Mouse (Mus musculus) erythroblast, embryonic 14.5 days (primary cell): Measurements from ENCODE around the gene Shcbp1.
"Not testable (repeated sequence)": the region's sequence is repeated elsewhere in the genome, so short reads cannot be mapped to it uniquely, and the experiment has no call there.

Experiments used
- GATA1 ChIP-seq: IDR thresholded peaks from 2 replicates; pipeline ENCODE4 v1.6.1; 2012; ENCODE audit warnings: low read length, inconsistent platforms, mixed read lengths
- TAL1 ChIP-seq: IDR thresholded peaks from 3 replicates; pipeline ENCODE4 v1.6.1; 2012; ENCODE audit warnings: low read length, inconsistent platforms, mixed read lengths

- not testable (repeated sequence) for TF ChIP-seq GATA1, TAL1
These were observed 71.0 kb downstream of the Shcbp1 start for GRCm38 (mm10) chr8:4708346-4708745.
